Mouse (Mus musculus) adrenal gland, adult 18-20 months (tissue): ENCODE measurements around the gene Dars2. TPM values are rescaled to one million over a fixed set of nuclear protein-coding genes. Genes with fewer than 3 reads are reported as not detected.

ENCODE experiments used
- total RNA-seq, 2 experiments: library from RNA; stranded (reverse); gene quantifications; 1 replicate in 1 of 2; 2 replicates in 1 of 2; pipeline ENCODE4 v1.2.3; 2021

The Dars2 gene
- total RNA-seq, 2 experiments from 2014 or later, result 24.3 to 27.5 TPM

Other genes with a start within 250 kb of the Dars2 start
- 10 to 100 TPM; 45.3 to 47.8 TPM for gene Rc3h1, start 164.2 kb downstream of the Dars2 start, total RNA-seq
- 1 to 10 TPM in 1 of 2 experiments, under 1 TPM in 1; 0.80 to 1.7 TPM for gene Serpinc1, start 92.1 kb downstream of the Dars2 start, total RNA-seq
- 10 to 100 TPM; 11.1 to 12.9 TPM for gene Zbtb37, start 35.8 kb downstream of the Dars2 start, total RNA-seq
- 1 to 10 TPM; 1.8 to 1.9 TPM for gene Cenpl, start 55 bp upstream of the Dars2 start, total RNA-seq
- gene Klhl20, start 60.9 kb upstream of the Dars2 start, total RNA-seq, result 10 to 100 TPM; 11.7 to 13.6 TPM
- 1 to 10 TPM; 4.7 to 9.2 TPM for gene Ankrd45, start 72.0 kb upstream of the Dars2 start, total RNA-seq
- not detected for gene Tex50, start 88.7 kb upstream of the Dars2 start, total RNA-seq
- 100 to 1,000 TPM; 307 to 605 TPM for gene Prdx6, start 180.6 kb upstream of the Dars2 start, total RNA-seq